Comparison of ENCODE assay signal across 13 mouse cellular contexts in the genomic region with DNA sequence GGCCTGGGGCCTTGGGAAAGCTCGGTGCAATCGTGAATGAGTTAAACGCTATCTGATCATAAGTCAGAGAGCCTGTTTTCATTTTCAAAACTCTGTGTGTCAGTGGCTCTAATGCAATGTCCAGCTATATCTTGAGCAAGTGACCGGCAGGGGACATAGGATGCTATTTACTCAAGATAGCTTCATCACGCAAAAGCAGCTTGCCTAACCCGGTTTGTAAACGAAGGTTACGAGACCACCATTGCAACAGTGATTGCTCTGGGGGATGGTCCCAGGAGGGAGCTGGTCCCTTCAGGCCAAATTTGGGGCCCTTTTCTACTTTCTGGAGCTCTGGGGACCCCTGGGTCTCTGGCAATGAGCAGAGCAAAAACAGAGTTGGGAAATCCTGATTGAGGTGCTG.
"Had no signal": no experiment of that assay in that cellular context is flagged by ENCODE, and none has a peak within 500 bp of the region (broad histone marks: within the 10 kb centered on the region; RNA-seq: fewer than 3 reads in every experiment).

No protein-coding gene starts in this region.

- H3K4me3 ChIP-seq: layer of hippocampus, adult 2 months; limb, embryonic 12.5 days; lung, embryonic 15.5 days; midbrain, embryonic 10.5 days; myocyte; neural tube, embryonic 12.5 days had no signal

- H3K27ac ChIP-seq: layer of hippocampus, adult 2 months; limb, embryonic 12.5 days; lung, embryonic 15.5 days; midbrain, embryonic 10.5 days; neural tube, embryonic 12.5 days had no signal

- H3K9ac ChIP-seq: limb, embryonic 12.5 days; lung, embryonic 15.5 days; neural tube, embryonic 12.5 days had no signal

- H3K27me3 ChIP-seq: limb, embryonic 12.5 days; lung, embryonic 15.5 days; neural tube, embryonic 12.5 days had no signal

- DNase-seq: kidney, adult 18-20 months; kidney, postnatal 10 days; kidney, postnatal 4 days; midbrain, embryonic 14.5 days; right cerebral cortex, postnatal 4 days; spleen, adult 18-20 months; thymus, postnatal 36 days had no signal

- H3K4me1 ChIP-seq: limb, embryonic 12.5 days; lung, embryonic 15.5 days; midbrain, embryonic 10.5 days; neural tube, embryonic 12.5 days had no signal

- H3K4me2 ChIP-seq: limb, embryonic 12.5 days; lung, embryonic 15.5 days; neural tube, embryonic 12.5 days had no signal

- H3K36me3 ChIP-seq: limb, embryonic 12.5 days; lung, embryonic 15.5 days; midbrain, embryonic 10.5 days; neural tube, embryonic 12.5 days had no signal

- H3K9me3 ChIP-seq: limb, embryonic 12.5 days; lung, embryonic 15.5 days; midbrain, embryonic 10.5 days; neural tube, embryonic 12.5 days had no signal
